Mouse (Mus musculus) CH12.LX (cell line): ENCODE measurements at regions not wholly inside any gene's neighbourhood (a gene's known extent, or its start where the extent isn't known, plus 50 kb on each side); places are given as distances from the start of the nearest gene placed in this dataset.

Experiments used
- DNase-seq: peaks from one replicate; pipeline ENCODE4 v3.0.0-alpha.2; 2013; ENCODE audit errors: extremely low read depth
- H3K27ac ChIP-seq: 2 replicates; pipeline ENCODE4 v1.5.1; 2012; ENCODE audit warnings: low read depth, mild to moderate bottlenecking, control low read depth, moderate library complexity; ENCODE audit not compliant: insufficient read depth
- H3K27me3 ChIP-seq: replicated peaks from 2 replicates; pipeline ENCODE3; 2012; ENCODE audit warnings: inconsistent platforms
- H3K36me3 ChIP-seq, 2 experiments: replicated peaks in 1 of 2; 2 replicates each; pipeline versions ENCODE3 to v1.6.1; 2012; ENCODE audit warnings: inconsistent platforms in 1 of 2, low read length in 1 of 2, mild to moderate bottlenecking in 1 of 2, mixed read lengths in 1 of 2, moderate library complexity in 1 of 2; ENCODE audit not compliant: control insufficient read depth in 1 of 2, insufficient read depth in 1 of 2
- H3K4me1 ChIP-seq, 2 experiments: 2 replicates each; pipeline ENCODE4 v1.6.1; 2012; ENCODE audit warnings: inconsistent platforms in 1 of 2, moderate library complexity in 1 of 2; ENCODE audit not compliant: insufficient read depth in 2 of 2, control insufficient read depth in 1 of 2
- H3K4me2 ChIP-seq: 2 replicates; pipeline ENCODE4 v1.6.1; 2012; ENCODE audit warnings: low read depth, mild to moderate bottlenecking, control low read depth; ENCODE audit not compliant: poor library complexity, insufficient read depth, severe bottlenecking
- H3K4me3 ChIP-seq, 3 experiments: fragments of 150-350 bp in 1 of 3; sonication (generic) in 1 of 3; replicated peaks in 1 of 3; 2 replicates each; pipeline versions ENCODE3 to v1.5.1; 2011 to 2012; ENCODE audit warnings: low read depth in 2 of 3, low read length in 2 of 3, mild to moderate bottlenecking in 2 of 3, moderate library complexity in 2 of 3, control low read depth in 1 of 3, improper control_type of control experiment in 1 of 3, inconsistent platforms in 1 of 3, mixed read lengths in 1 of 3; ENCODE audit not compliant: poor library complexity in 1 of 3
- H3K79me2 ChIP-seq: replicated peaks from 2 replicates; pipeline ENCODE4 v1.6.1; 2012; ENCODE audit warnings: mild to moderate bottlenecking, moderate library complexity; ENCODE audit not compliant: control insufficient read depth, poor library complexity, insufficient read depth, severe bottlenecking; ENCODE audit errors: extremely low read depth
- H3K9ac ChIP-seq: 2 replicates; pipeline ENCODE4 v1.6.1; 2012; ENCODE audit warnings: low read depth, mild to moderate bottlenecking, control low read depth, moderate library complexity; ENCODE audit not compliant: insufficient read depth
- H3K9me3 ChIP-seq: replicated peaks from 2 replicates; pipeline ENCODE3; 2012; ENCODE audit warnings: low read length, inconsistent platforms, mixed read lengths
- BHLHE40 ChIP-seq: IDR thresholded peaks from 2 replicates; pipeline ENCODE4 v1.6.1; 2011; ENCODE audit warnings: mild to moderate bottlenecking, low read depth, low read length, improper control_type of control experiment
- CHD2 ChIP-seq: IDR thresholded peaks from 2 replicates; pipeline ENCODE4 v1.6.1; 2011; ENCODE audit warnings: low read length, improper control_type of control experiment
- CTCF ChIP-seq, 2 experiments: IDR thresholded peaks in 1 of 2; conservative IDR thresholded peaks in 1 of 2; 2 replicates each; pipeline ENCODE4 v1.5.1; 2011 to 2012; ENCODE audit warnings: low read depth in 2 of 2, low read length in 2 of 2, improper control_type of control experiment in 1 of 2, inconsistent platforms in 1 of 2, mild to moderate bottlenecking in 1 of 2, moderate library complexity in 1 of 2
- ELF1 ChIP-seq: IDR thresholded peaks from 2 replicates; pipeline ENCODE4 v1.6.1; 2014; ENCODE audit warnings: low read depth, mild to moderate bottlenecking, inconsistent platforms, low read length, improper control_type of control experiment
- GABPA ChIP-seq: IDR thresholded peaks from 2 replicates; pipeline ENCODE4 v1.6.1; 2012; ENCODE audit warnings: low read depth, low read length, improper control_type of control experiment, inconsistent platforms; ENCODE audit not compliant: insufficient replicate concordance
- HCFC1 ChIP-seq: IDR thresholded peaks from 2 replicates; pipeline ENCODE4 v1.6.1; 2012; ENCODE audit warnings: low read depth, mild to moderate bottlenecking, inconsistent platforms, low read length, improper control_type of control experiment
- JUN ChIP-seq: IDR thresholded peaks from 2 replicates; pipeline ENCODE4 v1.6.1; 2011; ENCODE audit warnings: low read depth, mild to moderate bottlenecking, low read length, improper control_type of control experiment, moderate library complexity; ENCODE audit not compliant: insufficient read depth
- JUND ChIP-seq: conservative IDR thresholded peaks from 2 replicates; pipeline ENCODE4 v1.6.1; 2011; ENCODE audit warnings: low read depth, low read length, improper control_type of control experiment
- KAT2A ChIP-seq: IDR thresholded peaks from 2 replicates; pipeline ENCODE4 v1.6.1; 2012; ENCODE audit warnings: low read length, improper control_type of control experiment, inconsistent platforms; ENCODE audit not compliant: insufficient replicate concordance
- MAZ ChIP-seq: IDR thresholded peaks from 2 replicates; pipeline ENCODE4 v1.6.1; 2012; ENCODE audit warnings: low read depth, mild to moderate bottlenecking, inconsistent platforms, low read length, improper control_type of control experiment, moderate library complexity
- MEF2A ChIP-seq: IDR thresholded peaks from 2 replicates; pipeline ENCODE4 v1.6.1; 2014; ENCODE audit warnings: low read depth, mild to moderate bottlenecking, inconsistent platforms, low read length, improper control_type of control experiment, borderline replicate concordance
- MYC ChIP-seq: IDR thresholded peaks from 2 replicates; pipeline ENCODE4 v1.6.1; 2011; ENCODE audit warnings: low read depth, mild to moderate bottlenecking, improper control_type of control experiment, low read length
- PAX5 ChIP-seq: IDR thresholded peaks from 2 replicates; pipeline ENCODE4 v1.6.1; 2012; ENCODE audit warnings: low read length, inconsistent platforms, mixed read lengths
- POLR2A ChIP-seq: IDR thresholded peaks from 2 replicates; pipeline ENCODE4 v1.6.1; 2011; ENCODE audit warnings: low read depth, mild to moderate bottlenecking, improper control_type of control experiment, low read length
- POLR2AphosphoS2 ChIP-seq: IDR thresholded peaks from 2 replicates; pipeline ENCODE4 v1.6.1; 2011; ENCODE audit warnings: low read depth, low read length, improper control_type of control experiment
- RCOR1 ChIP-seq: conservative IDR thresholded peaks from 2 replicates; pipeline ENCODE4 v1.6.1; 2012; ENCODE audit warnings: low read depth, mild to moderate bottlenecking, inconsistent platforms, low read length, improper control_type of control experiment
- SIN3A ChIP-seq: IDR thresholded peaks from 2 replicates; pipeline ENCODE4 v1.6.1; 2012; ENCODE audit warnings: low read length, improper control_type of control experiment, inconsistent platforms
- TBP ChIP-seq: conservative IDR thresholded peaks from 2 replicates; pipeline ENCODE4 v1.6.1; 2011; ENCODE audit warnings: low read depth, low read length, improper control_type of control experiment
- TCF12 ChIP-seq: IDR thresholded peaks from 2 replicates; pipeline ENCODE4 v1.6.1; 2014; ENCODE audit warnings: low read depth, mild to moderate bottlenecking, inconsistent platforms, low read length, improper control_type of control experiment
- USF1 ChIP-seq: IDR thresholded peaks from 2 replicates; pipeline ENCODE4 v1.6.1; 2014; ENCODE audit warnings: low read depth, mild to moderate bottlenecking, inconsistent platforms, low read length, improper control_type of control experiment
- USF2 ChIP-seq: conservative IDR thresholded peaks from 2 replicates; pipeline ENCODE4 v1.6.1; 2011; ENCODE audit warnings: low read depth, low read length, improper control_type of control experiment
- ZC3H11A ChIP-seq: IDR thresholded peaks from 2 replicates; pipeline ENCODE4 v1.6.1; 2012; ENCODE audit warnings: low read depth, mild to moderate bottlenecking, inconsistent platforms, low read length, improper control_type of control experiment
- ZNF384 ChIP-seq: IDR thresholded peaks from 2 replicates; pipeline ENCODE4 v1.6.1; 2012; ENCODE audit warnings: low read depth, low read length, improper control_type of control experiment, inconsistent platforms
- dilution Hi-C: fragments of 300-500 bp; cut with MboI; formaldehyde crosslinking; loops from 2 replicates; pipeline ENCODE4 v1.14.3; 2020; ENCODE audit warnings: low sequenced_read_pairs; ENCODE audit not compliant: extremely low pct_unique_long_range_greater_than_20kb, extremely low pct_ligation_motif_present
- in situ Hi-C: fragments of 300-500 bp; cut with MboI; formaldehyde crosslinking; loops from 3 replicates; pipeline ENCODE4 v1.14.3; 2019; ENCODE audit warnings: low sequenced_read_pairs, low pct_ligation_motif_present, low pct_unique_long_range_greater_than_20kb, mixed read lengths

- Histone ChIP-seq H3K4me2 (no peak overlapping the region), H3K27me3 (no peaks in the 10 kb centered on the region)
- dilution Hi-C loops, result no loop called here
- TF ChIP-seq MYC (no peak), POLR2A (no peak), GABPA (no peak), JUND (no peak), SIN3A (no peak), KAT2A (no peak), HCFC1 (no peak), MAZ (no peak), BHLHE40 (no peak), PAX5 (no peak), MEF2A (no peak), TCF12 (no peak), CHD2 (no peak), ZC3H11A (no peak)
- TF ChIP-seq, all 38 proteins: peak for 0
- no peak for DNase-seq
- Histone ChIP-seq H3K79me2 (no peaks in the 10 kb centered on the region), H3K27ac (no peak overlapping the region), H3K36me3 (no peaks in the 10 kb centered on the region), H3K4me3 (no peak overlapping the region), H3K9me3 (peaks cover 3% of the 10 kb centered on the region), H3K9ac (no peak overlapping the region), H3K4me1 (peaks cover 5 to 13% of the 10 kb centered on the region in 2 experiments)
- in situ Hi-C loops, result no loop called here
Measured at GRCm38 (mm10) chr15:36412016-36412415, 595.6 kb downstream of the Zfp706 start.

GRCm38 (mm10) chr15:36405446-36405845 is 602.1 kb downstream of the Zfp706 start:
- Histone ChIP-seq H3K4me1 (peaks cover 0 to 9% of the 10 kb centered on the region in 2 experiments; a peak in 2 of 4 replicates), H3K27ac (no peak overlapping the region), H3K4me3 (no peak overlapping the region), H3K27me3 (no peaks in the 10 kb centered on the region), H3K4me2 (no peak overlapping the region), H3K36me3 (no peaks in the 10 kb centered on the region), H3K79me2 (no peaks in the 10 kb centered on the region), H3K9me3 (peaks cover 4% of the 10 kb centered on the region), H3K9ac (no peak overlapping the region)
- no peak for DNase-seq
- in situ Hi-C loops, result no loop called here
- TF ChIP-seq CHD2 (no peak), TBP (no peak), RCOR1 (no peak), ELF1 (no peak), ZNF384 (no peak), USF1 (no peak), SIN3A (no peak), MAZ (no peak), JUND (no peak), KAT2A (no peak), JUN (no peak), USF2 (no peak), MEF2A (no peak), POLR2A (no peak), HCFC1 (no peak), CTCF (conservative IDR thresholded peaks at IDR 0.05 in 1 of 2, IDR thresholded peaks at IDR 0.05 in 1 of 2; ENCODE audit: low read depth in 2 of 2, low read length in 2 of 2) (no peak), POLR2AphosphoS2 (no peak), BHLHE40 (no peak)
- dilution Hi-C loops, result no loop called here
